Mouse (Mus musculus) forebrain, postnatal 0 days (tissue): ENCODE measurements around the gene Rnf187. TPM values are rescaled to one million over a fixed set of nuclear protein-coding genes. Genes with fewer than 3 reads are reported as not detected.

Experiments used
- ATAC-seq: fragments of 200-750 bp; cut with Nextera tagmentation; 2 replicates; pipeline ENCODE4 v1.8.0; 2017; ENCODE audit warnings: mild to moderate bottlenecking, moderate library complexity
- DNase-seq: peaks from one replicate; pipeline ENCODE4 v3.0.0-alpha.2; 2015
- H3K27ac ChIP-seq: fragments of 300-500 bp; sonication (generic); 2 replicates; pipeline ENCODE4 v1.5.1; 2014; ENCODE audit warnings: low read depth, mild to moderate bottlenecking, antibody characterized with exemption, low read length, moderate library complexity, mixed read lengths
- H3K27me3 ChIP-seq: fragments of 300-500 bp; sonication (generic); 2 replicates; pipeline ENCODE4 v1.6.1; 2014; ENCODE audit warnings: mild to moderate bottlenecking, low read length, mixed read lengths; ENCODE audit not compliant: insufficient read depth
- H3K36me3 ChIP-seq: fragments of 300-500 bp; sonication (generic); 2 replicates; pipeline ENCODE4 v1.6.1; 2014; ENCODE audit warnings: mild to moderate bottlenecking, moderate library complexity; ENCODE audit not compliant: insufficient read depth
- H3K4me1 ChIP-seq: fragments of 300-500 bp; sonication (generic); 2 replicates; pipeline ENCODE4 v1.6.1; 2014; ENCODE audit warnings: antibody characterized with exemption; ENCODE audit not compliant: insufficient read depth
- H3K4me2 ChIP-seq: fragments of 300-500 bp; sonication (generic); 2 replicates; pipeline ENCODE4 v1.6.1; 2014; ENCODE audit warnings: low read depth, mild to moderate bottlenecking, moderate library complexity
- H3K4me3 ChIP-seq: fragments of 300-500 bp; sonication (generic); 2 replicates; pipeline ENCODE4 v1.5.1; 2014; ENCODE audit warnings: low read depth, low read length, mixed read lengths
- H3K9ac ChIP-seq: fragments of 300-500 bp; sonication (generic); 2 replicates; pipeline ENCODE4 v1.6.1; 2014; ENCODE audit warnings: mild to moderate bottlenecking
- H3K9me3 ChIP-seq: fragments of 300-500 bp; sonication (generic); 2 replicates; pipeline ENCODE4 v1.6.1; 2016; ENCODE audit warnings: low read length
- CTCF ChIP-seq: sonication (generic); IDR thresholded peaks from 2 replicates; pipeline ENCODE4 v1.5.1; 2016; ENCODE audit warnings: antibody characterized with exemption, control low read depth, low read depth
- WGBS: fragments of 180-500 bp; shearing (Covaris S2); extraction: QIAGEN DNeasy Blood & Tissue Kit; methylation state at CpG from one replicate; pipeline ENCODE4 v1.1.7; 2014; 5-methylcytosine and 5-hydroxymethylcytosine counted together
- polyA plus RNA-seq: library from polyadenylated mRNA; unstranded; fragments of >200 nt; fragmentation: Nextera tagmentation; extraction: Ambion mirVana; gene quantifications from 2 replicates; pipeline ENCODE4 v1.2.1, GENCODE M21; 2015
- total RNA-seq: library from RNA; depleted of rRNA; stranded (reverse); fragments of >200 nt; gene quantifications from 2 replicates; pipeline ENCODE4 v1.2.3, GENCODE M21; 2014

Gene Rnf187
- total and polyA plus RNA-seq, 2 experiments from 2014 or later: 608 to 716 TPM

DNA sequence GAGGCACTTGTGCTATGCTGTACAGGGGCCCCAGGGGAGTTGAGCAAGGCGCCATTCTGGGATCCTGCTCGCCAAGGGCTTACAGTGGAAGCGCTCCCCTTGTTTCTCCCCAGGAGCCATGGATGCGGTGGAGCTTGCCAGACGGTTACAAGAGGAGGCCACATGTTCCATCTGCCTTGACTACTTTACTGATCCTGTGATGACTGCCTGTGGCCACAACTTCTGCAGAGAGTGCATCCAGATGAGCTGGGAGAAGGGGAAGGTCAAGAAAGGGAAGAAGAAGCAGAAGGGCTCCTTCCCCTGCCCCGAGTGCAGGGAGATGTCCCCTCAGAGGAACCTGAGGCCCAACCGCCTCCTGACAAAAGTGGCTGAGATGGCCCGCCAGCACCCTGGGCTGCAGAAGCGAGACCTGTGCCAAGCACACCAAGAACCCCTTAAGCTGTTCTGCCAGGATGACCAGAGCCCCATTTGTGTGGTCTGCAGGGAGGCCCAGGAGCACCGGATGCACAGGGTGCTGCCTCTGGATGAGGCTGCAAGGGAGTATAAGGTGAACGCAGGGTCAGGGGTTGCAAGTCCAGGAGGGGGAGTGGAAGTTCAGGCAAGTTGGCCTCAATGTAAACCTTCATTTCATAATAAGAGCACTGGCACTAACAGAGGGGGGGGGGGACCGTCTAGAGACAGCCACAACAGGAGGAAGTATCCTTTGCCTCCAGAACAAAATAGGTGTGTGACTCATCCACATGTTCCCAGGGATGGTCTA lies 26.5 kb upstream of the Rnf187 start:
- no peaks in the 10 kb centered on the region for H3K4me1 ChIP-seq
- ATAC-seq: no peak
- no peak for TF ChIP-seq CTCF
- no peak overlapping the region for H3K4me2 ChIP-seq
- H3K4me3 ChIP-seq: no peak overlapping the region
- no peaks in the 10 kb centered on the region for H3K9me3 ChIP-seq
- peaks cover 7% of the 10 kb centered on the region; the same call in 1 of the 2 replicates for H3K36me3 ChIP-seq
- WGBS: 56% methylated on average over 12 of the region's 12 CpGs
- no peak overlapping the region for H3K9ac ChIP-seq
- DNase-seq: no peak
- H3K27ac ChIP-seq: no peak overlapping the region
- no peaks in the 10 kb centered on the region for H3K27me3 ChIP-seq

DNA sequence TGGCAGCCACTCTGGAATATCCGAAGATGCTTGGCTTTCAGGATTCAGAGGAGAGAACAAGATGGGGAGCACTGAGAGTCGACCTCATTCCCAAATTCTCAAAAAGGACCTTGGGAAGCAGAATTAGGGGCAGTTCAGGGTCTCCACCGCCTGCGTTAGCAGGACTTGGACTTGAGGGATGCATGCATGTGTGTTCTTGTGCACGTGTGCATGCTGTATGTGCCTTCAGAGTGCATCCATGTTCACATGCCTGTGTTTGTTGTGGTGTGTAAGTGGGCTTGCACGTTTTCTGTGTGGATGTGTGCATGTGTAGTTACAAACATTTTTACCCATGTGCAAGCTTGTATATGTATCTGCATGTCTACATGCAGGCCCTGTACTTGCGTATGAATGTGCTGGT lies 25.5 kb upstream of the Rnf187 start:
- H3K4me3 ChIP-seq: no peak overlapping the region
- H3K9me3 ChIP-seq: no peaks in the 10 kb centered on the region
- no peaks in the 10 kb centered on the region for H3K36me3 ChIP-seq
- H3K4me1 ChIP-seq: peaks cover 3% of the 10 kb centered on the region; the same call in 1 of the 2 replicates
- H3K27ac ChIP-seq: no peak overlapping the region
- no peak overlapping the region for H3K9ac ChIP-seq
- 85% methylated on average over 7 of the region's 7 CpGs for WGBS
- no peak overlapping the region for H3K4me2 ChIP-seq
- TF ChIP-seq CTCF: no peak
- DNase-seq (no peak), ATAC-seq (no peak)
- no peaks in the 10 kb centered on the region for H3K27me3 ChIP-seq

DNA sequence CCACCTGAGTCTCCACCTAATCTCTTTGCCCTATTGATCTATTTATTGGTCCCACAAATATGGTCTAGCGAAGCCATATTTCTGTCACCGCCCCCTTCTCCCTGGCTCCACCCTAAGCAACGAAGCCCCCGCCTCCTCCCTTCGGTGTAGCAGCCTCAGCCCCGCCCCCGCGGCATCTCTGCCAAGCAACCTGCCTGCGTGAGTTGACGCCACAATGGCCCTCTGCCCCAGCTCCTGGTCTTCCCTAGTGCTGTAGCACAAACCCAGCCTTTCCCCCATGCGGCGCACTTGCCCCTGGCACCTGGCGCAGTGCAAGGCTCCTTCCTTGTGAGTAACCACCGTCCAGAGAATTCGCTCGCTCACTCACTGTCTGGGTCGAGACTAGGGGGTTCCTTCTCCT lies 24.8 kb upstream of the Rnf187 start:
- 31% methylated on average over 17 of the region's 17 CpGs for WGBS
- no peak for DNase-seq

DNA sequence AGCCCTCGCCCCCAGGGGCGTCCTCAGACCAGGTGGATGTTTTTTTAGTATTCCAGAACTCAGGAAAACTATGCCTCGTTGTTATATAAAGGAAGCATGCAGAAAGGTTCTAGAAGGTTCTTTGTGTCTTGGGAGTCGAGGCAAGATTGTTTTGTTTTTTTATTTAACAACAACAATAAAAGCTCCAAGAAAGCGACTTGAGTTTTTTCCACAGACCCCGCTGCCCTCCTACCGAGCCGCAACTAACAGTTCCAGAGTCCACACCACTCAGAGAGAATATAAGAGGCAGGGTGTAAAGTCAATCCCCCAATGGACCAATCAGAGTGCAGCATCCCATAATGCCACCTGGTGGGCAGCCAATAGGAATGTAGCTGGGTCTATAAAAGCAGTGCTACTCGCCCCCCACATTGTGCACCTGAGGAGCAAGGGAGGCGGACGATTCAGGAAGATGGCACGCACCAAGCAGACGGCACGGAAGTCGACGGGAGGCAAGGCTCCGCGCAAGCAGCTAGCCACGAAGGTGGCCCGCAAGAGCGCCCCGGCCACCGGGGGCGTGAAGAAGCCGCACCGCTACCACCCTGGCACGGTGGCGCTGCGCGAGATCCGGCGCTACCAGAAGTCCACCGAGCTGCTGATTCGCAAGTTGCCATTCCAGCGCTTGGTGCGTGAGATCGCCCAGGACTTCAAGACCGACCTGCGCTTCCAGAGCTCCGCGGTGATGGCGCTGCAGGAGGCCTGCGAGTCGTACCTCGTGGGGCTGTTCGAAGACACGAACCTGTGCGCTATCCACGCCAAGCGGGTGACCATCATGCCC lies 22.9 kb upstream of the Rnf187 start:
- peak; percentile 21 for DNase-seq
- no peak overlapping the region for H3K27ac ChIP-seq
- peak; percentile 8; the same call in 1 of the 2 replicates for TF ChIP-seq CTCF
- H3K9ac ChIP-seq: no peak overlapping the region
- H3K4me1 ChIP-seq: peaks cover 18% of the 10 kb centered on the region
- no peaks in the 10 kb centered on the region for H3K27me3 ChIP-seq
- no peak overlapping the region for H3K4me3 ChIP-seq
- H3K4me2 ChIP-seq: no peak overlapping the region
- ATAC-seq: no peak
- no peaks in the 10 kb centered on the region for H3K9me3 ChIP-seq
- 69% methylated on average over 50 of the region's 50 CpGs for WGBS
- no peaks in the 10 kb centered on the region; the same call in 1 of the 2 replicates for H3K36me3 ChIP-seq

More for the DNA sequence above, 24.8 kb upstream of the Rnf187 start:
- no peak for ATAC-seq
- Histone ChIP-seq H3K27ac (no peak overlapping the region), H3K9ac (no peak overlapping the region), H3K4me2 (no peak overlapping the region), H3K4me1 (peaks cover 4% of the 10 kb centered on the region), H3K36me3 (no peaks in the 10 kb centered on the region; the same call in 1 of the 2 replicates), H3K9me3 (no peaks in the 10 kb centered on the region), H3K4me3 (no peak overlapping the region), H3K27me3 (no peaks in the 10 kb centered on the region)
- no peak for TF ChIP-seq CTCF

DNA sequence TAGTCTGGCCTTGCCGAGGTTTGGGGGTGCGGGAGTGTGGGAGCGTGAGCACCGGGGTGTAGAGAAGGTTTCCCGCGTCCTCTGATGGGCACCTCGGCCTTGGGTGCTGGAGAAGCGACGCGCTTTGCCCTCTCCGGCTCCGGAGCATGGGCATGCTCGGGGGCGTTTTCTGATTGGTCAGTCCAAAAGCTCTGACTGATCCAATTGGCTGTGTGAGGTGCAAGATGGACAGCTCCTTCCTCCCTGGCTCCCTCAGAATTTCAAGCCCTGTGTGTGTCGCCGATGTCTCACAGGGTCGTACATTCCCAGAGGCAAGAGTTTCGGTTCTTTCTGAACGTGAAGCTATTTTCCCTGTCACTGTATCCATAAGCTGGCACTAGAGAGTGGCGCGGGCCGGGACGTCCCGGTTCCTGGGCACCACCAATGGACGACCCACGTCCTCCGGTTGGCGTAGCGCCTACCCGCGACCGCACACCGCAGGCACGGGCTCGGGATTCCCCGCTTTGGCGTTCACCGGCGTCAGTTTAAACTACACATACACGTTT lies 21.3 kb upstream of the Rnf187 start:
- TF ChIP-seq CTCF: peak; percentile 59
- H3K9ac ChIP-seq: peak overlapping the region; percentile 56
- no peaks in the 10 kb centered on the region for H3K27me3 ChIP-seq
- H3K9me3 ChIP-seq: no peaks in the 10 kb centered on the region
- 3% methylated on average over 40 of the region's 40 CpGs for WGBS
- peak overlapping the region; percentile 66 for H3K27ac ChIP-seq
- ATAC-seq (peak; percentile 88), DNase-seq (peak; percentile 85)
- H3K4me3 ChIP-seq: peak overlapping the region; percentile 49
- H3K4me2 ChIP-seq: peak overlapping the region; percentile 81
- no peaks in the 10 kb centered on the region; the same call in 1 of the 2 replicates for H3K36me3 ChIP-seq
- peaks cover 21% of the 10 kb centered on the region for H3K4me1 ChIP-seq

DNA sequence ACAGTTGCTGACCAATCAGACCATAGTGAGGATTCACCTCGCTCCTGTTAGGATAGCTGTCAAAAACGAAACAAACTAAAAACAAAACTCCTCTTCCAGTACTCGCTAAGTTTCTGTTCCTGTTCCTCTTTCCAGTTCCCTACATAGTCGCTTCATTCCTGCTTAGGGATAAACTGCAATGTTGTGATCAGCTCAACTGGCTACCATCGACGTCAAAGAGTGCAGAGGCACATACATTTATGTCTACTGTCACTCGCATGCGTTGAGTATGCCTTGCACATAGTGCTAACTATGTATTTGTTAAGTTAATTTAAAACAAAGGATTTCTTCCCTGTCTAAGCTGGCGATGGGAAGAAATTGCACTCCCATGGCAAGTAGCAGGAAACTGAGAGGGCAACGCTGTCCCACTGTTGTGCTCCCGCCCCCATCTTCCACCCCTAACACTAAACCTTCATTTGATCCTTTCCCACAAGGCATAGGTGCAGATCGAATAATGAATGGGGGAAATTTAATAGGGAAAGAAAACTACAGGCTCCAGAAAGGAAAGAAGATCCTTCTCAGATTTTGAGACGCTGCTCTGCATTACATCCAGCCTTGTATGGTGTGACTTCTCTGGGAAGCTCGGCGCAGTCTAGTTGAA lies 20.6 kb upstream of the Rnf187 start:
- no peaks in the 10 kb centered on the region for H3K9me3 ChIP-seq
- no peaks in the 10 kb centered on the region for H3K27me3 ChIP-seq
- peak overlapping the region; percentile 66 for H3K27ac ChIP-seq
- peaks cover 21% of the 10 kb centered on the region for H3K4me1 ChIP-seq
- H3K4me2 ChIP-seq: peak overlapping the region; percentile 81
- 27% methylated on average over 15 of the region's 15 CpGs for WGBS
- TF ChIP-seq CTCF: no peak
- DNase-seq (no peak), ATAC-seq (no peak)
- H3K9ac ChIP-seq: peak overlapping the region; percentile 56
- no peaks in the 10 kb centered on the region; the same call in 1 of the 2 replicates for H3K36me3 ChIP-seq
- peak overlapping the region; percentile 49 for H3K4me3 ChIP-seq
